Mouse (Mus musculus): Measurements from ENCODE around the gene Mmp27.

The Mmp27 gene

GRCm38 (mm10) chr9:7604005-7604404, 32.8 kb downstream of the Mmp27 start:
- DNase-seq = no peak

- DNase-seq = no peak
Measured at GRCm38 (mm10) chr9:7605638-7606037, 34.4 kb downstream of the Mmp27 start.

GRCm38 (mm10) chr9:7622582-7622981, 51.4 kb downstream of the Mmp27 start:
- DNase-seq = no peak

GRCm38 (mm10) chr9:7627931-7628330, 56.7 kb downstream of the Mmp27 start, which contains the start of gene Mmp20:
Gene Mmp20, plus strand, starts transcription at chr9:7628231.
- no peak for DNase-seq
